Mouse (Mus musculus) retina, postnatal 7 days (tissue): ENCODE data around the gene Celsr1.

Experiments
- DNase-seq: peaks from one replicate; pipeline ENCODE4 v3.0.0-alpha.2; 2012; ENCODE audit warnings: low read depth, low spot score

Gene Celsr1

DNA sequence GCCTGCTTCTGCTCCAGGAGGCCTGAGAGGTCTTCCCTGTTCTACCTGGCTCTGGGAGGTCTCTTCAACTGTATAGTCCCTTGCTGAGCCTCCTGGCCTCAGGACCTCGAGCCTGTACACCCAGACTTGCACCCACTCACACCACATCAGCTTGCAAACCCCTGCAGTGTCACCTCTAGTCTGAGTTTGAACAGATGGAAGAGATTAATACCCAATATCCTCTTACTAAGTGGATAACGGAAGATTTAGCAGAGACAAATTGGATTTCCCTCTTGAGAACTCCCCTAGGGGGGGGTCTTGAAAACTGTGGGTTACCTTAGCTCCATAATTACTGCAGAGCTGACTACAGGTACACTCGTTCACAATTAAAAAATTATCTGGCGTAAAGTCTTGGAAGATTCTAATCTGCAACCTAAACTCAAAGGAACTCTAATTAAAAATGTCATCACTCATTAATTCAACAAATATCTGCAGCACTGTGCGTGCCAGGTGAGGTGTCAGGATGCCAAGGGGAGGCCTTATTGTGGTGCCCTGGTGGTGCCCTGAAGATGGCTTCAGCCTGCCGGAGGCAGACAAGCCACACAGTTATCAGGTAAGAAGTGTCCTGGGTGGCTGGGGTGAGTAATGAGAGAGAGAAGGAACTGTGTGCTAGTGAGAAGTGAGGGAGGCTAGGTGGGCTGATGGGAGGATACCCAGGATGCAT, 38.5 kb downstream of the Celsr1 start:
- DNase-seq, result peak; percentile 79

GRCm38 (mm10) chr15:85993931-85994583, 39.5 kb downstream of the Celsr1 start:
- DNase-seq, result no peak

DNA sequence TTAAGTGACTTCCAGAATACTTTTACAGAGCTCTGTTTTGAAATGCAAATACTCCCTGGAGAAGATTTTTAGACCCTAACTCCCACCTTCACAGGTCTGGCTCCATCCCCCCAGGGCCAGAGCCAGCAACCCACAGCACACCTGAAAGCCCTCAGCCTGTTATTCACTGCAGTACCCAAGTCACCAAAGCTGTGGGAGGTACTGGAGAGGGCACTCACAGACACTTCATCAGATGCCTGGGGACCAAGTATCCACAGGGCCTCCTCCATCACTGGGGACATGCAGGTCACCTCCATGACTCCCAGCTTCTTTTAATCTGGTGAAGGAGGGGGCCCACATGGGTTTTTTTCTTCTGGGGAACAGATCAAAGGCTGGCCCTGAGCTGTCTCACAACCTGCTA, 40.2 kb downstream of the Celsr1 start:
- DNase-seq, result no peak

DNA sequence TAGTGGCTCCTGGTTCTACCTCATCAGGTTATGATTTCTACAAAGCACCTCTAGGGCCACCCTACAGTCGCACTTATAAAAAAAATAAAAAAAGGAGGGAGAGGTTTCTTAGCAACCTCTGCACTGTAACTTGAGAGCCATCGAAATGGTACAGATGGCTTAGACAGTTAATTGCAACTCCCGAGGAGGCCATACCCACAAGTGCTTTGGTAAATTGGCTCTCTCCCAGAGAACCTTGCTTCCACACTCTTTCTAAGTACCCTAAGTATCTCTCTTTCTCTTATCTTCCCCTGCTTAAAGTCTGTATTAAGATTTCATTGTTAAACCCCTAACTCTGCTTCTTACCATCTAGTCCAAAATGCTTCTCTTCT, 41.5 kb downstream of the Celsr1 start:
- DNase-seq, result no peak

- DNase-seq, result no peak
These were observed 42.0 kb downstream of the Celsr1 start for GRCm38 (mm10) chr15:85991453-85992124.

- no peak for DNase-seq
These were observed 42.7 kb downstream of the Celsr1 start for GRCm38 (mm10) chr15:85990696-85991443.

DNA sequence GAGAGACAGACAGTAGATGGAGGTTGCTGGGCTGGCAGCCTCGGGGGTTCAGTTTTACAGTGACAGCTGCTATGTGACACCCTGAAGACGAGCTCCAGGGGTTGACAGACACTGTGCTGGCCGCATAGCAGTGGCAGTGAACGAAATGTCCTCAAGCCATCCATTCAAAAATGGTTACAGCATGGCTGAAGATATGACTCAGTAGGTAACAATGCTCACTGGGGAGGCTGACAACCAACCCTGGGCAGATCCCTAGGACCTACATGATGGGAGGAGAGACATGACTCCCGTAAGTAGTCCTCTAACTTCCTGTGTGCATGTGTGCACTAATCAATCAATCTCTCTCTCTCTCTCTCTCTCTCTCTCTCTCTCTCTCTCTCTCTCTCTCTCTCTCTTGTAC, 45.7 kb downstream of the Celsr1 start:
- DNase-seq, result no peak

- no peak for DNase-seq
These were observed 47.4 kb downstream of the Celsr1 start for GRCm38 (mm10) chr15:85986170-85986569.

DNA sequence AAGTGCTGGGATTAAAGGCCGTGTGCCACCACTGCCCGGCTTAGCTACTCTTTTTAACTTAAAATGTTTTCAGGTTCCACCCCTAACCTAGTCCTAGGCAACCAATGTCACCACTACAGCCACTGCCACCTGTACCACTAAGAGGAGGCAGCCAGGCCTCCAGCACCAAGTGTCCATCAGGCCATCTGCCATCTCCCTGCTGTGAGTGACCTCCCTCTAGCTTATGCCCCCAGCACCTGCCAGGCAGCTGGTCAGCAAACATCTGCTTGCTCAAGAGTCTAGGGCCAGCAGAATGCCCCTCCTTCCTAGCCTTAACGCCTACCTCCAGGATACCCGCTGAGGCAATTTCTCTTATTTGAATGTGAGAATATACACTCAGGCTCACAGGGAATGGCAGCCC, 48.0 kb downstream of the Celsr1 start:
- no peak for DNase-seq

GRCm38 (mm10) chr15:85983131-85983530, 50.4 kb downstream of the Celsr1 start:
- DNase-seq, result no peak

DNA sequence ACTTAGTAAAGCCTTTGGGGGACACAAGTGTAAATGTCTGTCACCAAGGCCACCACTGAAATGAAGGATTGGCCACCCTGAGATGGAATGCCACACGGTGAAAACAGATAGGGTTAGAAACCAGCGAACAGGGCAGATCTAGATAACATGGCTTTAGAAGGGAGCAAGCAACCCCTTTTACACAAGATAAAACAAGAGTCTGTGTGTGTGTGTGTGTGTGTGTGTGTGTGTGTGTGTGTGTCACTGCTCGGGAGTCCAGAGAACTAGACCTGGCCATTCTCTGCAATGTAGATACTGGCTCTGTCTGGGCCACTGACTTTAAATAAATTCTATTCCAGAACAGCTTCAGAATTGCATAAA, 51.2 kb downstream of the Celsr1 start:
- DNase-seq, result no peak

DNA sequence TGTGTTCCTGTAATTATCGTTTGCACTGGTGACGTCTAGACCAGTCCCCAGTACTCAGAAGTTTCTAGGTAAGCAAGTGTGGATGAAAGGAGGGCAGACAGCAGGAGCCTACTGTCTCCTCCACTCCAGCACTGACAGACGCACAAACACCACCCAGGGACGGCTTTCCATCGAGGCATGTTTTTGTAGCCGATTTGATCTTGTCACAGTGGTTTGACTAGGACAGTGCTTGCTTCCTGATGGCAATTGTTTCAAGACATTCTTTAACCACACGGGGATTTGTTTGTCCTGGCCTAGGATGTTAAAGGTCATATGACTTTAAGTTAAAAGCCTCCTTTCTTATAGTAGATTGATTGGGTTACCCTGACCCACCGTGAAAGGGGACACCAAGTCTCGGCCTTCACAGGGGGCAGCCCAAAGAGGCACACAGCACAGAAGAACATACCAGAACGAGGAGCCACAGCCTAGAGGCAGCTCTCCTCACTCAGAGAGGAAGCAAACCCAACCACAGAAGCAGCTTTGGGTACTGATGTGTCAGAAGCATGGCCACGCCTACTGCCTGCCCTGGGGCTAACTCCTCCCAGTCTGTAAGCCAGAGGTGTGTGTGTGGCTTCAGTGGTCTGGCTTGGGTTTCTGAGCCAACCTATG, 51.7 kb downstream of the Celsr1 start:
- no peak for DNase-seq

- DNase-seq, result no peak
These were observed 56.5 kb downstream of the Celsr1 start for GRCm38 (mm10) chr15:85977086-85977485.

DNA sequence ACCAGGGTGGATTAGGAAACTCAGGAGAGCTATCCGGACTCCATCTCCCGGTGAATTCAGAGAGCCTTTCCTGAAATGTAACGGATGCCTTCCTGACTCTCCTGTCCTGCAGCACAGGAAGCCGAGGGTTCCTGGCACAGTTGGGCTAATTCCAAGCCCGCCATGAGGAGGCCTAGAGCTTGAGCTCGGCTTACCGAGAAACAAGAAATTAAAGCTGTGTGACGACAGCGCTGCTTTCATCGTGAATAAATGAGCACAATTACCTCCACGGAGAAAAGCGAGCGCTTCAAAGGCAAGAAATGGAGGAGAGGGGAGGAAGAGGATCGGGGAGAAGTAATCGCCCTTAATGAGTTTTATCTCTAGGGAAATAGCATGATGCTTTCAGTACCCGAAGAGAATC, 57.8 kb downstream of the Celsr1 start:
- no peak for DNase-seq

DNA sequence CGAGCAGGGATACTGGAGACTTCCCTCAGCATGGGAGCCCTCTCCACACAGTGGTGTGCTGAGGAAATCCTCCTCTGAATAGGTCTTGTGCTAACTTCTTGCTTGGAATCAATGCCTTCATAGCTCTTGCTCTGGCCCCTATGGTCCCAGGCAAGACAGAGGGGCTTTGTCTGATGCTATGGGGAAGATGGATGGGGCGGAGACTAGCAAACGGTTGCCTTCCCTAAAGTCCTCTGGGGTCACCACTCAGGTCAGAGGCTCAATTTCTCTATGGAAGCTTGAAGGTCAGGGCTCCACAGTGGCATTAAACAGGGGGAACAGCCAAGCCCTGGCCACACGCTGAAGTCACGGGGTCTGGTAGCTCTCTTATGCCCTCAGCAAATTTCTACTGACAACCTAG, 62.0 kb downstream of the Celsr1 start:
- no peak for DNase-seq

GRCm38 (mm10) chr15:85970441-85970840, 63.1 kb downstream of the Celsr1 start:
- no peak for DNase-seq

GRCm38 (mm10) chr15:85969707-85970153, 63.8 kb downstream of the Celsr1 start:
- no peak for DNase-seq

- no peak for DNase-seq
These were observed 64.3 kb downstream of the Celsr1 start for GRCm38 (mm10) chr15:85969291-85969690.

- DNase-seq, result no peak
These were observed 67.5 kb downstream of the Celsr1 start for GRCm38 (mm10) chr15:85966032-85966431.

GRCm38 (mm10) chr15:85963279-85963840, 70.2 kb downstream of the Celsr1 start:
- no peak for DNase-seq

DNA sequence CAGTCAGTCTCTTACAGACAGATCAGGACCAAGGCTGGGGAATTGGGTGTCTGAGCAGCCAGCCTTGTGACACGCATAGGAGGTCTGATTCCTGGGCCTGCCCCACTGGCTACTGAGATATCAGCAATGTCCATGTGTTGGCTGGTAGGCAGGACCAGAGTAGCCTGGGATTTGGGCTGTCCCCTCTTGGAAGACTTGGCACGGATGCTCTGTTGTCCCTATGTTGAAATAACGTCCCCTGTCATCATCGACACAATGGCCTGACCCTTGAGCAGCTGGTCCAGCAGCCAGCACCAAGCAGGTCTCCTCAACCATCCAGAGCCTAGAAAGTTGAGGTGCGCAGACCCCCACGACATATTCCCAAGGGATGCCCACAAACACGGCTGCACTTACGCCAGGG, 70.9 kb downstream of the Celsr1 start:
- DNase-seq, result no peak
